Mouse (Mus musculus) spleen, adult 10 weeks (tissue): ENCODE measurements around the gene Smbd1. TPM values are rescaled to one million over a fixed set of nuclear protein-coding genes. Genes with fewer than 3 reads are reported as not detected.

Source experiments
- polyA plus RNA-seq: library from polyadenylated mRNA; stranded (reverse); fragments of 350-450 nt; fragmentation: Illumina TruSeq; extraction: RNeasy Lipid Tissue Mini Kit (QIAGEN cat#74804); gene quantifications from one replicate; pipeline ENCODE4 v1.2.3, GENCODE M21; 2015; ENCODE audit warnings: low replicate concordance; ENCODE audit not compliant: insufficient read depth

The Smbd1 gene
- not detected for polyA plus RNA-seq

GRCm38 (mm10) chr16:32810321-32810720 is at the start of gene Smbd1:
TSS of gene Smbd1 (minus strand) at chr16:32810477.

GRCm38 (mm10) chr16:32797426-32797689 is 12.9 kb downstream of the Smbd1 start, which contains the start of gene Muc20:
TSS of gene Muc20 (minus strand) at chr16:32797435.

Other genes starting within 250 kb of the Smbd1 start
- 115 TPM for gene Tfrc, start 201.6 kb downstream of the Smbd1 start, polyA plus RNA-seq
- 26.6 TPM for gene Tnk2, start 166.6 kb downstream of the Smbd1 start, polyA plus RNA-seq
- gene Muc4, start 74.6 kb downstream of the Smbd1 start, polyA plus RNA-seq = not detected
- gene Muc20, start 13.0 kb downstream of the Smbd1 start, polyA plus RNA-seq = not detected
- 110 TPM for gene Fyttd1, start 67.0 kb upstream of the Smbd1 start, polyA plus RNA-seq
- gene Rubcn, start 67.3 kb upstream of the Smbd1 start, polyA plus RNA-seq = 76.9 TPM
- 57.2 TPM for gene Lrch3, start 103.6 kb upstream of the Smbd1 start, polyA plus RNA-seq
- gene Iqcg, start 245.7 kb upstream of the Smbd1 start, polyA plus RNA-seq = 1.1 TPM
- 3,739 TPM for gene Rpl35a, start 246.0 kb upstream of the Smbd1 start, polyA plus RNA-seq